Mouse (Mus musculus) cerebellum, adult 11 months (tissue): ENCODE measurements around the gene Prpf4b.
"Not testable (repeated sequence)": the region's sequence is repeated elsewhere in the genome, so short reads cannot be mapped to it uniquely, and the experiment has no call there.

ENCODE experiments used
- DNase-seq: peaks from one replicate; pipeline ENCODE4 v3.0.0; 2022

Prpf4b gene

DNA sequence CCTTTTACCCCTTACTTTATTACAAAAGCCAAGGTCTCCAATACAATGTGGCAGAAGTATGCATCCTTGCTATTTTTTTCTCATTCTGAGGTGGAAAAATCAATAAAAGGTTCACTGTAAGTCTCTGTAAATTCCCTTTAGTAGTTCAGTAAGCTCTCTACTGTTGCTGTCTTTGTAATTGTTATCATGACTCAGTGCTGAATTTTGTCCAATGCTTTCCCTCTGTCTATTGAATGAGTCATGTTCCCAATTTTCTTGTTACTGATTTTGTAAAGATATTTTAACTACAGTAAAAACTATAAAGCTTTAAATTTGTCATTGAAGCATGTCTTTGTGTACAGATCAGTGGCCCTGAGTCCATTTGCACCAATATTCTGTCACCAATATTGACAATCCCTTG is 67.3 kb downstream of the Prpf4b start:
- DNase-seq, result no peak

DNA sequence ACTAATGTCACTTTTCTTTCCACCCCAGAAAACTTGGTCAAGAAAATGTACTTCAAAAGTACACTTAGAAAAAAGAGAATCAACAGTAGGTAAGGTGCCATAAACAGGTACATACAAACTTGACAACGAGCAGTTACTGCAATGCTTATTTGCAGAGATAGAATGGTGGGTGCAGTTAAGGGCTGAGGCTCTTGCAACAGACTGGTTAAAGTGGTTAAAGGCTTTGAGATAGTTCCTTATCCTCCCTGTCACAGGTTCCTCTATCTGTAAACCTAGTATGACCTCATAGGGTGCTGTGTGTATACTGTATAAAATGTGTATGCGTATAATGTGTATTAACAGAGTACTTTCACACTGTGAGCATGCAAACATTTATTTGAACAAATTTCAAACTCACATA is 76.3 kb downstream of the Prpf4b start:
- DNase-seq, result not testable (repeated sequence)
